Mouse (Mus musculus) lung, postnatal 0 days (tissue): ENCODE results near the gene Dip2b.

Source experiments
- CTCF ChIP-seq: IDR thresholded peaks from 2 replicates; pipeline ENCODE4 v1.5.1; 2016; ENCODE audit warnings: antibody characterized with exemption, mild to moderate bottlenecking
- EP300 ChIP-seq: IDR thresholded peaks from 2 replicates; pipeline ENCODE4 v1.6.1; 2016; ENCODE audit warnings: antibody characterized with exemption, mild to moderate bottlenecking, control low read depth

GRCm38 (mm10) chr15:100112309-100112966 is 74.0 kb downstream of the Dip2b start:
- TF ChIP-seq CTCF, result no peak
- no peak for TF ChIP-seq EP300
